Comparison of ENCODE assay signal across 9 mouse cellular contexts in the genomic region with DNA sequence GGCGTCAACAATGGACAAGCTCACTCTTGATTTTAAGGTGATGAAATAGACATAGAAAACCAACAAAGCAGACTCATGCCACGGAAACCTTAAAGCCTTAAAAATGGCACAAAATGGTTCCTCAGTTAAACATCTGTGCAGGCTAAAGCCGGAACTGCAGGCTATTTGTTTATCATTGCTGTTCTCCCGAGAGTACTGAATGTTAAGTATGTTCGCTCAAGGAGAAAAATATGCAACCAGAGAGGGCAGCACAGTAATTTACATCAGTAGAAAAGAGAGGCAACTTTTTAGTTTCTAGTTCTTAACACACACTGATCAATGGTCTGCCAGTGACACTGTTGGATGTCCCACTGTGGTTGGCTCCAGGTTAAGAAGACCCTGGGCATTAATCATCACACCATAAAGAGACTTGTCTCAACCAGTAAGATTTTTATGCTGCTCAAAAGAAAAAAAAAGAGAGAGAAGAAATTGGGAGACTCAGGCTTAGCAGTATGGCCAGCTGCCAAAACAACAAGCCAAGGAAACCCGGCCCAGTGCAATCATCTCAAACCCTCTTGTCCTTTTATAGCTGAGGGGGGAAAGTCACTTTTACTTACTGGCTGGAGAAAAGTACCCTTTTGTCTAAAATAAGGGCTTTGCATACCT.
DNase-seq lines count a peak whose midpoint lies in the region; ATAC-seq and TF ChIP-seq lines count a peak whose summit lies in the region.
"Had no signal": no experiment of that assay in that cellular context is flagged by ENCODE, and none has a peak within 500 bp of the region (broad histone marks: within the 10 kb centered on the region; RNA-seq: fewer than 3 reads in every experiment).

No protein-coding gene starts in this region.

- no peak for TF ChIP-seq POLR2A in CH12.LX (IDR thresholded peaks at IDR 0.05; ENCODE audit: low read depth, low read length)

- no peak for TF ChIP-seq EP300 in CH12.LX (IDR thresholded peaks at IDR 0.05; ENCODE audit: low read length)

- no peaks in the 10 kb centered on the region for H3K79me2 ChIP-seq in CH12.LX (replicated peaks; ENCODE audit: control insufficient read depth, extremely low read depth, insufficient read depth, poor library complexity, severe bottlenecking)

- 62% methylated on average over 6 of the region's 6 CpGs for WGBS in heart, embryonic 12.5 days
- 31% methylated on average over 6 of the region's 6 CpGs for WGBS in lung, embryonic 15.5 days

- H3K9me3 ChIP-seq in heart, embryonic 12.5 days (replicated peaks), result no peaks in the 10 kb centered on the region
- no peaks in the 10 kb centered on the region for H3K9me3 ChIP-seq in CH12.LX (replicated peaks; ENCODE audit: low read length)
- H3K9me3 ChIP-seq in lung, embryonic 15.5 days, result no peaks in the 10 kb centered on the region
- H3K9me3 ChIP-seq: limb, embryonic 15.5 days had no signal

- peaks cover 6% of the 10 kb centered on the region; the same call in 1 of the 2 replicates for H3K36me3 ChIP-seq in heart, embryonic 12.5 days
- H3K36me3 ChIP-seq in CH12.LX (replicated peaks in 1 of 2; ENCODE audit: control insufficient read depth in 1 of 2, insufficient read depth in 1 of 2, low read length in 1 of 2), result no peaks in the 10 kb centered on the region
- no peaks in the 10 kb centered on the region for H3K36me3 ChIP-seq in lung, embryonic 15.5 days
- H3K36me3 ChIP-seq: limb, embryonic 15.5 days had no signal

- ATAC-seq in heart, embryonic 12.5 days (ENCODE audit: insufficient number of reproducible peaks, low FRiP score), result no peak
- ATAC-seq in lung, embryonic 15.5 days (ENCODE audit: borderline replicate concordance, extremely low read depth, low FRiP score, low TSS enrichment), result peak; percentile 48; the same call in 1 of the 2 replicates
- ATAC-seq in activated CD4-positive, CD25-positive, alpha-beta regulatory T cell, adult 4 months, result no peak

- no peak overlapping the region for H3K4me3 ChIP-seq in heart, embryonic 12.5 days
- no peak overlapping the region for H3K4me3 ChIP-seq in CH12.LX (replicated peaks in 1 of 3; ENCODE audit: low read depth in 2 of 3, low read length in 2 of 3, poor library complexity in 1 of 3)
- no peak overlapping the region for H3K4me3 ChIP-seq in lung, embryonic 15.5 days
- H3K4me3 ChIP-seq: limb, embryonic 15.5 days had no signal

- dilution Hi-C loops in CH12.LX (cut with MboI; ENCODE audit: extremely low pct_ligation_motif_present, extremely low pct_unique_long_range_greater_than_20kb, low sequenced_read_pairs), result no loop called here

- H3K27ac ChIP-seq in heart, embryonic 12.5 days (ENCODE audit: poor library complexity, severe bottlenecking), result no peak overlapping the region
- no peak overlapping the region for H3K27ac ChIP-seq in CH12.LX (ENCODE audit: insufficient read depth, low read depth)
- H3K27ac ChIP-seq in lung, embryonic 15.5 days, result peak overlapping the region; percentile 48; the same call in 1 of the 2 replicates
- H3K27ac ChIP-seq: limb, embryonic 15.5 days had no signal

- in situ Hi-C loops in CH12.LX (cut with MboI; ENCODE audit: low pct_ligation_motif_present, low pct_unique_long_range_greater_than_20kb, low sequenced_read_pairs), result no loop called here

- 0 out of 4 replicates have a peak, but pooled peaks of 1 of the 2 experiments have one; percentile 14 for TF ChIP-seq CTCF in CH12.LX (conservative IDR thresholded peaks at IDR 0.05 in 1 of 2, IDR thresholded peaks at IDR 0.05 in 1 of 2; ENCODE audit: low read depth in 2 of 2, low read length in 2 of 2)

- no peak overlapping the region for H3K4me2 ChIP-seq in heart, embryonic 12.5 days
- H3K4me2 ChIP-seq in CH12.LX (ENCODE audit: insufficient read depth, low read depth, poor library complexity, severe bottlenecking), result peak overlapping the region; percentile 30; the same call in 1 of the 2 replicates
- no peak overlapping the region for H3K4me2 ChIP-seq in lung, embryonic 15.5 days
- H3K4me2 ChIP-seq: limb, embryonic 15.5 days had no signal

- peaks cover 22% of the 10 kb centered on the region for H3K4me1 ChIP-seq in heart, embryonic 12.5 days (replicated peaks)
- peaks cover 9 to 59% of the 10 kb centered on the region in 2 experiments; a peak in 3 of 4 replicates for H3K4me1 ChIP-seq in CH12.LX (ENCODE audit: control insufficient read depth in 1 of 2, insufficient read depth in 2 of 2)
- H3K4me1 ChIP-seq in lung, embryonic 15.5 days, result peaks cover 11% of the 10 kb centered on the region

- peak; percentile 42 to 55 for DNase-seq in heart, adult 18-20 months
- peak; percentile 74 for DNase-seq in CH12.LX (ENCODE audit: extremely low read depth)
- DNase-seq in gastrocnemius, postnatal 4 days (ENCODE audit: low spot score in 2 of 2), result peak; percentile 29 to 53
- no peak for DNase-seq in frontal cortex, postnatal 25 days (ENCODE audit: low spot score in 2 of 2)
- DNase-seq in thymus, postnatal 10 days (ENCODE audit: low spot score in 2 of 2), result no peak

- TF ChIP-seq RAD21 in CH12.LX (IDR thresholded peaks at IDR 0.05; ENCODE audit: low read depth, low read length), result no peak

- no peak overlapping the region for H3K9ac ChIP-seq in heart, embryonic 12.5 days
- H3K9ac ChIP-seq in CH12.LX (ENCODE audit: insufficient read depth, low read depth), result no peak overlapping the region
- no peak overlapping the region for H3K9ac ChIP-seq in lung, embryonic 15.5 days
- H3K9ac ChIP-seq: limb, embryonic 15.5 days had no signal

- no peaks in the 10 kb centered on the region for H3K27me3 ChIP-seq in heart, embryonic 12.5 days (replicated peaks)
- no peaks in the 10 kb centered on the region for H3K27me3 ChIP-seq in CH12.LX (replicated peaks)
- H3K27me3 ChIP-seq in lung, embryonic 15.5 days, result no peaks in the 10 kb centered on the region
- H3K27me3 ChIP-seq: limb, embryonic 15.5 days had no signal

TF ChIP-seq in CH12.LX, 34 proteins besides CTCF, POLR2A, EP300 and RAD21:
- no peak for TF ChIP-seq IRF4 (IDR thresholded peaks at IDR 0.05; ENCODE audit: low read depth, low read length)
- TF ChIP-seq TCF12 (IDR thresholded peaks at IDR 0.05; ENCODE audit: low read depth, low read length), result peak; percentile 21; the same call in 1 of the 2 replicates
- TF ChIP-seq ELF1 (IDR thresholded peaks at IDR 0.05; ENCODE audit: low read depth, low read length), result peak; percentile 54; the same call in 1 of the 2 replicates
- no peak for TF ChIP-seq ZMIZ1 (IDR thresholded peaks at IDR 0.05; ENCODE audit: low read depth, low read length)
- no peak for TF ChIP-seq UBTF (IDR thresholded peaks at IDR 0.05; ENCODE audit: low read depth, low read length)
- TF ChIP-seq MYC (IDR thresholded peaks at IDR 0.05; ENCODE audit: low read depth, low read length), result no peak
- no peak for TF ChIP-seq GABPA (IDR thresholded peaks at IDR 0.05; ENCODE audit: insufficient replicate concordance, low read depth, low read length)
- no peak for TF ChIP-seq SMC3 (IDR thresholded peaks at IDR 0.05; ENCODE audit: low read depth, low read length)
- TF ChIP-seq USF2 (conservative IDR thresholded peaks at IDR 0.05; ENCODE audit: low read depth, low read length), result no peak
- TF ChIP-seq JUN (IDR thresholded peaks at IDR 0.05; ENCODE audit: insufficient read depth, low read depth, low read length), result no peak
- no peak for TF ChIP-seq MAFK (IDR thresholded peaks at IDR 0.05; ENCODE audit: insufficient replicate concordance, low read length)
- no peak for TF ChIP-seq RCOR1 (conservative IDR thresholded peaks at IDR 0.05; ENCODE audit: low read depth, low read length)
- no peak for TF ChIP-seq KAT2A (IDR thresholded peaks at IDR 0.05; ENCODE audit: insufficient replicate concordance, low read length)
- TF ChIP-seq TBP (conservative IDR thresholded peaks at IDR 0.05; ENCODE audit: low read depth, low read length), result no peak
- no peak for TF ChIP-seq ZC3H11A (IDR thresholded peaks at IDR 0.05; ENCODE audit: low read depth, low read length)
- TF ChIP-seq ZNF384 (IDR thresholded peaks at IDR 0.05; ENCODE audit: low read depth, low read length), result peak; percentile 56
- TF ChIP-seq CHD2 (IDR thresholded peaks at IDR 0.05; ENCODE audit: low read length), result no peak
- no peak for TF ChIP-seq BHLHE40 (IDR thresholded peaks at IDR 0.05; ENCODE audit: low read depth, low read length)
- TF ChIP-seq MAX (IDR thresholded peaks at IDR 0.05; ENCODE audit: low read length), result no peak
- no peak for TF ChIP-seq MAZ (IDR thresholded peaks at IDR 0.05; ENCODE audit: low read depth, low read length)
- no peak for TF ChIP-seq CHD1 (IDR thresholded peaks at IDR 0.05; ENCODE audit: low read depth, low read length)
- no peak for TF ChIP-seq POLR2AphosphoS2 (IDR thresholded peaks at IDR 0.05; ENCODE audit: low read depth, low read length)
- no peak for TF ChIP-seq PAX5 (IDR thresholded peaks at IDR 0.05; ENCODE audit: low read length)
- TF ChIP-seq MXI1 (IDR thresholded peaks at IDR 0.05; ENCODE audit: low read depth, low read length), result no peak
- no peak for TF ChIP-seq USF1 (IDR thresholded peaks at IDR 0.05; ENCODE audit: low read depth, low read length)
- TF ChIP-seq SIN3A (IDR thresholded peaks at IDR 0.05; ENCODE audit: low read length), result no peak
- no peak for TF ChIP-seq JUND (conservative IDR thresholded peaks at IDR 0.05; ENCODE audit: low read depth, low read length)
- TF ChIP-seq MEF2A (IDR thresholded peaks at IDR 0.05; ENCODE audit: borderline replicate concordance, low read depth, low read length), result peak; percentile 26; the same call in 1 of the 2 replicates
- no peak for TF ChIP-seq NELFE (IDR thresholded peaks at IDR 0.05; ENCODE audit: low read depth, low read length)
- TF ChIP-seq ZKSCAN1 (IDR thresholded peaks at IDR 0.05; ENCODE audit: borderline replicate concordance, low read depth, low read length), result no peak
- no peak for TF ChIP-seq E2F4 (IDR thresholded peaks at IDR 0.05; ENCODE audit: insufficient replicate concordance, low read depth, low read length)
- no peak for TF ChIP-seq NRF1 (IDR thresholded peaks at IDR 0.05; ENCODE audit: low read depth, low read length)
- peak; percentile 12; the same call in 1 of the 2 replicates for TF ChIP-seq ETS1 (conservative IDR thresholded peaks at IDR 0.05; ENCODE audit: low read depth, low read length)
- no peak for TF ChIP-seq HCFC1 (IDR thresholded peaks at IDR 0.05; ENCODE audit: low read depth, low read length)

Comparison
In these comparisons a context has a peak if more than half of its experiments do, and no peak if none do; other contexts are left out.
1. DNase-seq: peak in heart, adult 18-20 months (2 of 2), CH12.LX (single experiment) and gastrocnemius, postnatal 4 days (2 of 2); none in frontal cortex, postnatal 25 days (0 of 2) and thymus, postnatal 10 days (0 of 2).